ENCODE assay signal across 16 mouse cellular contexts in the genomic region with DNA sequence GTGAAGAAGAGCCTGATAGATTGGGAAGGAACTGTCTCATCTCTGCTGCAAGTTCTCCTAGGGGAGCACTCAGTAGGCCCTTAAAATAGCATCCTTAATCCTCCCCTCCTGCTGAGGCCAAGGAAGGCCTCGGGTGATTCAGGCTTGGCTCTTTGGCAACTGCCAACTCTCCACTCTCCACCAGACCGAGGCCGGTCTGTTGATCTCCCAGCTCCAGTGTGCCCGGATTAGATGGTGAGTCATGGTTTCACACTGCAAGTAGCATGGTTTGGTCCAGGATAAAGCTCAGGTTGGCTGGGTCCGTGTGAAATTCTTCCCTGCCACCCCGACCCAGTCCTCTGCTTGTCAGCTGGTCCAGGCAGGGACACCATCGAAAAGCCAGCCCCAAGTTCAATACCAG.
DNase-seq lines count a peak whose midpoint lies in the region; TF ChIP-seq lines count a peak whose summit lies in the region.
"Had no signal": no experiment of that assay in that cellular context is flagged by ENCODE, and none has a peak within 500 bp of the region (broad histone marks: within the 10 kb centered on the region; RNA-seq: fewer than 3 reads in every experiment).

No protein-coding gene starts in this region.

- no peak overlapping the region for H3K27ac ChIP-seq in layer of hippocampus, adult 2 months
- H3K27ac ChIP-seq: liver, embryonic 14.5 days; midbrain, embryonic 10.5 days had no signal

- no peak for TF ChIP-seq CTCF in layer of hippocampus, adult 2 months (conservative IDR thresholded peaks at IDR 0.05)

- no peak overlapping the region for H3K4me3 ChIP-seq in layer of hippocampus, adult 2 months
- H3K4me3 ChIP-seq: midbrain, embryonic 10.5 days had no signal

- intact Hi-C loops in left cerebral cortex, postnatal 4 days (cut with DNase I): no loop called here

- peak; percentile 32 to 62 for DNase-seq in adrenal gland, adult (ENCODE audit: inconsistent age in 2 of 2, low spot score in 1 of 2)
- no peak for DNase-seq in adrenal gland, adult 18-20 months (ENCODE audit: low spot score in 2 of 2)
- peak; percentile 37 for DNase-seq in Muller cell, postnatal 12 days (ENCODE audit: inconsistent ontology term)
- peak; percentile 49 for DNase-seq in cerebellum, adult 8-10 months
- peak; percentile 59 to 78 for DNase-seq in gastrocnemius, adult 8-10 months (ENCODE audit: low spot score in 2 of 2)
- DNase-seq in left cerebral cortex, postnatal 4 days: no peak
- no peak for DNase-seq in layer of hippocampus, adult 8-10 months (ENCODE audit: low spot score in 2 of 2)
- DNase-seq in layer of hippocampus, adult 2 months (ENCODE audit: low spot score in 2 of 2): no peak
- DNase-seq: forebrain, postnatal 0 days; heart, adult 11 months; kidney, adult 11 months; kidney, postnatal 14 days; lung, postnatal 10 days; right cerebral cortex, postnatal 14 days had no signal

Comparison
In these comparisons a context has a peak if more than half of its experiments do, and no peak if none do; other contexts are left out.
1. DNase-seq: peak in adrenal gland, adult (2 of 2), Muller cell, postnatal 12 days (single experiment), cerebellum, adult 8-10 months (single experiment) and gastrocnemius, adult 8-10 months (2 of 2); none in adrenal gland, adult 18-20 months (0 of 2), left cerebral cortex, postnatal 4 days (single experiment), layer of hippocampus, adult 8-10 months (0 of 2) and layer of hippocampus, adult 2 months (0 of 2).